Mouse (Mus musculus): ENCODE data around the gene H2afy2. TPM values are rescaled to one million over a fixed set of nuclear protein-coding genes. Genes with fewer than 3 reads are reported as not detected.

H2afy2 gene
- total RNA-seq (2012; rRNA removed): 18.7 and 25.7 TPM in 2 replicates

- in situ Hi-C loops (cut with MboI; ENCODE audit: low sequenced_read_pairs in 2 of 2, unreplicated experiment in 2 of 2): no loop called here
Measured at GRCm38 (mm10) chr10:61783621-61784251, at the start of gene H2afy2. H2afy2 (minus strand) TSS chr10:61784147.

GRCm38 (mm10) chr10:61832713-61833112, 48.8 kb upstream of the H2afy2 start:
- no peak for TF ChIP-seq MAFK (IDR thresholded peaks at IDR 0.05; ENCODE audit: insufficient read depth, low read depth, low read length)
- TF ChIP-seq CHD2 (IDR thresholded peaks at IDR 0.05; ENCODE audit: low read depth, low read length): no peak
- no peak for TF ChIP-seq HCFC1 (IDR thresholded peaks at IDR 0.05; ENCODE audit: borderline replicate concordance, insufficient read depth, low read length)
- Histone ChIP-seq H3K9ac (ENCODE audit: insufficient read depth, low read depth, low read length, poor library complexity, severe bottlenecking) (no peak overlapping the region), H3K36me3 (ENCODE audit: control insufficient read depth, insufficient read depth, low read length, poor library complexity, severe bottlenecking) (no peaks in the 10 kb centered on the region), H3K4me1 (ENCODE audit: control insufficient read depth in 2 of 2, insufficient read depth in 2 of 2, low read length in 2 of 2, poor library complexity in 1 of 2) (peaks cover 10 to 42% of the 10 kb centered on the region in 2 experiments), H3K27ac (ENCODE audit: insufficient read depth, low read depth, low read length, poor library complexity, severe bottlenecking) (no peak overlapping the region), H3K9me3 (ENCODE audit: control insufficient read depth, insufficient read depth, low read depth, low read length) (no peaks in the 10 kb centered on the region), H3K4me3 (ENCODE audit: insufficient read depth in 1 of 2, low read depth in 1 of 2, low read length in 2 of 2, poor library complexity in 1 of 2, severe bottlenecking in 1 of 2) (no peak overlapping the region)
- in situ Hi-C loops (cut with MboI; ENCODE audit: low sequenced_read_pairs in 2 of 2, unreplicated experiment in 2 of 2): no loop called here
- DNase-seq (ENCODE audit: low read depth, low spot score): no peak

More at GRCm38 (mm10) chr10:61783621-61784251, at the start of gene H2afy2:
- Histone ChIP-seq H3K4me1 (ENCODE audit: control insufficient read depth in 2 of 2, insufficient read depth in 2 of 2, low read length in 2 of 2, poor library complexity in 1 of 2) (peaks cover 4 to 7% of the 10 kb centered on the region in 2 experiments), H3K27ac (ENCODE audit: insufficient read depth, low read depth, low read length, poor library complexity, severe bottlenecking) (peak within 1 kb of the TSS; percentile 49; the same call in 1 of the 2 replicates), H3K36me3 (ENCODE audit: control insufficient read depth, insufficient read depth, low read length, poor library complexity, severe bottlenecking) (no peaks in the 10 kb centered on the region), H3K9ac (ENCODE audit: insufficient read depth, low read depth, low read length, poor library complexity, severe bottlenecking) (peak within 1 kb of the TSS; percentile 93), H3K9me3 (ENCODE audit: control insufficient read depth, insufficient read depth, low read depth, low read length) (no peaks in the 10 kb centered on the region), H3K4me3 (ENCODE audit: insufficient read depth in 1 of 2, low read depth in 1 of 2, low read length in 2 of 2, poor library complexity in 1 of 2, severe bottlenecking in 1 of 2) (peak within 1 kb of the TSS; percentile 92 to 99)
- peak; percentile 43; the same call in 1 of the 2 replicates for TF ChIP-seq HCFC1 (IDR thresholded peaks at IDR 0.05; ENCODE audit: borderline replicate concordance, insufficient read depth, low read length)
- no peak for TF ChIP-seq ZNF384 (IDR thresholded peaks at IDR 0.05; ENCODE audit: low read depth, low read length)
- peak; percentile 47 for DNase-seq (ENCODE audit: low read depth, low spot score)

GRCm38 (mm10) chr10:61831741-61832140, 47.8 kb upstream of the H2afy2 start:
- Histone ChIP-seq H3K36me3 (ENCODE audit: control insufficient read depth, insufficient read depth, low read length, poor library complexity, severe bottlenecking) (no peaks in the 10 kb centered on the region), H3K27ac (ENCODE audit: insufficient read depth, low read depth, low read length, poor library complexity, severe bottlenecking) (no peak overlapping the region; the same call in 1 of the 2 replicates), H3K9me3 (ENCODE audit: control insufficient read depth, insufficient read depth, low read depth, low read length) (no peaks in the 10 kb centered on the region), H3K4me1 (ENCODE audit: control insufficient read depth in 2 of 2, insufficient read depth in 2 of 2, low read length in 2 of 2, poor library complexity in 1 of 2) (peaks cover 18 to 51% of the 10 kb centered on the region in 2 experiments), H3K4me3 (ENCODE audit: insufficient read depth in 1 of 2, low read depth in 1 of 2, low read length in 2 of 2, poor library complexity in 1 of 2, severe bottlenecking in 1 of 2) (no peak overlapping the region), H3K9ac (ENCODE audit: insufficient read depth, low read depth, low read length, poor library complexity, severe bottlenecking) (no peak overlapping the region)
- in situ Hi-C loops (cut with MboI; ENCODE audit: low sequenced_read_pairs in 2 of 2, unreplicated experiment in 2 of 2): no loop called here
- no peak for TF ChIP-seq ZC3H11A (IDR thresholded peaks at IDR 0.05; ENCODE audit: borderline replicate concordance, low read depth, low read length)
- no peak for TF ChIP-seq HCFC1 (IDR thresholded peaks at IDR 0.05; ENCODE audit: borderline replicate concordance, insufficient read depth, low read length)
- no peak for TF ChIP-seq ZNF384 (IDR thresholded peaks at IDR 0.05; ENCODE audit: low read depth, low read length)
- TF ChIP-seq CHD2 (IDR thresholded peaks at IDR 0.05; ENCODE audit: low read depth, low read length): no peak
- TF ChIP-seq MAFK (IDR thresholded peaks at IDR 0.05; ENCODE audit: insufficient read depth, low read depth, low read length): no peak
- no peak for DNase-seq (ENCODE audit: low read depth, low spot score)

DNA sequence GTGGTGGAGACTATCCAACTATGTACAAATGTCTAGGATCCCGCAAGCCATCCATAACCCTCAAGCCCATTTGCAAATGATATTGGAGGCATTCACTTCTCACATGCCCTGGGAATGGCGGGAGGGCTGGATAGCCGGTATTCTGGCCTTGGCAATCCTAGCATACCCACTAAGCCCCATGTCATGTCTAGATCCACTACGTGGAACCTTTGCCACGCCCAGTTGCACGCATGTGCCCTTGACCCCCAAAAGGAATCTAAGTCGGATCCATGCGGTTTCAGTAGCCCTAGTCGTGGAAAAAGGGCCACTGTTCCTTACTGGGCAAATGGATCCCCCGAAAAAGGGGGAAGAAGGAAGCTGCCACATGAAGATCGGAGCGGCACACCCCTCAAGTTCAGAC, 47.3 kb upstream of the H2afy2 start:
- Histone ChIP-seq H3K27ac (ENCODE audit: insufficient read depth, low read depth, low read length, poor library complexity, severe bottlenecking) (peak overlapping the region; percentile 3; the same call in 1 of the 2 replicates), H3K9ac (ENCODE audit: insufficient read depth, low read depth, low read length, poor library complexity, severe bottlenecking) (0 out of 2 replicates have a peak overlapping the region, but pooled peaks have one; percentile 16), H3K4me3 (ENCODE audit: insufficient read depth in 1 of 2, low read depth in 1 of 2, low read length in 2 of 2, poor library complexity in 1 of 2, severe bottlenecking in 1 of 2) (peak overlapping the region; percentile 6 to 13; a peak in 3 of 4 replicates), H3K9me3 (ENCODE audit: control insufficient read depth, insufficient read depth, low read depth, low read length) (no peaks in the 10 kb centered on the region), H3K4me1 (ENCODE audit: control insufficient read depth in 2 of 2, insufficient read depth in 2 of 2, low read length in 2 of 2, poor library complexity in 1 of 2) (peaks cover 19 to 54% of the 10 kb centered on the region in 2 experiments), H3K36me3 (ENCODE audit: control insufficient read depth, insufficient read depth, low read length, poor library complexity, severe bottlenecking) (no peaks in the 10 kb centered on the region)
- TF ChIP-seq ZNF384 (IDR thresholded peaks at IDR 0.05; ENCODE audit: low read depth, low read length): no peak
- no peak for DNase-seq (ENCODE audit: low read depth, low spot score)
- in situ Hi-C loops (cut with MboI; ENCODE audit: low sequenced_read_pairs in 2 of 2, unreplicated experiment in 2 of 2): no loop called here

GRCm38 (mm10) chr10:61830817-61831216, 46.9 kb upstream of the H2afy2 start:
- H3K9me3 ChIP-seq (ENCODE audit: control insufficient read depth, insufficient read depth, low read depth, low read length): no peaks in the 10 kb centered on the region
- H3K9ac ChIP-seq (ENCODE audit: insufficient read depth, low read depth, low read length, poor library complexity, severe bottlenecking): 0 out of 2 replicates have a peak overlapping the region, but pooled peaks have one; percentile 16
- DNase-seq (ENCODE audit: low read depth, low spot score): peak; percentile 63
- peak overlapping the region; percentile 3; the same call in 1 of the 2 replicates for H3K27ac ChIP-seq (ENCODE audit: insufficient read depth, low read depth, low read length, poor library complexity, severe bottlenecking)
- peak; percentile 71 for TF ChIP-seq CHD2 (IDR thresholded peaks at IDR 0.05; ENCODE audit: low read depth, low read length)
- no peak for TF ChIP-seq ZNF384 (IDR thresholded peaks at IDR 0.05; ENCODE audit: low read depth, low read length)
- in situ Hi-C loops (cut with MboI; ENCODE audit: low sequenced_read_pairs in 2 of 2, unreplicated experiment in 2 of 2): no loop called here
- peak overlapping the region; percentile 6 to 23; a peak in 3 of 4 replicates for H3K4me3 ChIP-seq (ENCODE audit: insufficient read depth in 1 of 2, low read depth in 1 of 2, low read length in 2 of 2, poor library complexity in 1 of 2, severe bottlenecking in 1 of 2)
- peaks cover 20 to 58% of the 10 kb centered on the region in 2 experiments for H3K4me1 ChIP-seq (ENCODE audit: control insufficient read depth in 2 of 2, insufficient read depth in 2 of 2, low read length in 2 of 2, poor library complexity in 1 of 2)
- no peaks in the 10 kb centered on the region for H3K36me3 ChIP-seq (ENCODE audit: control insufficient read depth, insufficient read depth, low read length, poor library complexity, severe bottlenecking)
